Mouse (Mus musculus) heart, postnatal 4 days (tissue): Measurements from ENCODE around the gene Olfr353. TPM values are rescaled to one million over a fixed set of nuclear protein-coding genes. Genes with fewer than 3 reads are reported as not detected.

Experiments used
- DNase-seq: peaks from one replicate; pipeline ENCODE4 v3.0.0; 2021
- total RNA-seq, 2 experiments: library from RNA; stranded (reverse); gene quantifications; 2 replicates each; pipeline ENCODE4 v1.2.3; 2021

Olfr353 gene
- total RNA-seq, result not detected

DNA sequence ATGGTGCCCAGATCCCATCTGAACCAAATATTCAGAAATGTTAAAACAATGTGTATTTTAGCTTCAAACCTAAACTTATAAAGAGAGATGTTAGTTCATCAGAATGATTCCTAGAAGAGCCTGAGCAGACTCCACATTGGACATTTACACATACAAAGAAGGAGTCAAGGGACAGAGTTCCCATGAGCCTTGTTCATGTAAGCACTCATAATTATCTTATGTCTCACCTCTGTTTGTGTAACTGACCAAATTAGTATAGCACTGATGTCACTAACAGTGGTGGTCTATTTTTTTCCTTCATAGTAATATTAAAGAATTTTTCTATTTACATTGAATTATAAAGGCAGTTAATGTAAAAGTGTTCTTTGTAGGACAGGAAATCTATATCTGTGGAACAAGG lies at the start of gene Olfr353:
Gene Olfr353, minus strand, starts transcription at position 101 of the 400 bp plus-strand sequence.
- no peak for DNase-seq

DNA sequence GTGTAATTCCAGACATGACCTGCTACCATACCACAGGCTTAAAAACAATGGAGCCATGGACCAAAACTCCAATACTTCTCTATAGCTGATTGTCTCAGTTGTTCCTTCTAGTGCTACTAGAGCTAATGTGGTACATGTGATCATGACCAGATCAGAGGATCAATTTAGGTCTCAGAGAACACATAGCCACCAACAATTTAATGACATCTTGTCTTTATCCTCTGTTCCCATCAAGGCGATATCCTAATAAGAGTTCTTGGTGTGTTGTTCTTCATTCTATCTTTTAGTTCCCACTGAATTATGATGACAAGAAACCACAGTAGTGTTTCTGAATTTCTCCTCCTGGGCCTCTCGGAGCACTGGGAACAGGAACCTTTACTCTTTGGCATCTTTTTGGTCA lies 44.1 kb upstream of the Olfr353 start, which contains the start of gene Olfr356:
Gene Olfr356, plus strand, starts transcription at position 301 of the 400 bp plus-strand sequence.
- no peak for DNase-seq

DNA sequence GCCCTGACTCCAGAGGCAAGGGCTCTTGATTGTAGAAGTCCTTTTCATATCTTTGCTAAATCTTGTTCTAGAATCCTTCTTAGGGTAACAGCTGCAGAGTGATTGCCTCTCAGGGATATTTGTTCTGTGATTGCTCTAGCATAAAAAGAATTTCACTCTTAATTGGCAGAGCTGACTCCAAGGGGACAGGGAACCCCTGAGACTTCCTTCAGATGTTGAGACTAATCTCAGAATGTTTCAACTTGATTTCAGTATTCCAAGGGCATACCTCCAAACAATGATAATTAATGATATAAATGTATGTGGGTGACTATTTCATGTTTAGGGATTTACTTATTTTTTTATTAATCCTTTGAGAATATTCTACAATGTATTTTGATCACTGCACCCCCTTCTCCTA lies 36.1 kb upstream of the Olfr353 start, which contains the start of gene Olfr355:
Gene Olfr355, minus strand, starts transcription at position 101 of the 400 bp plus-strand sequence.
- no peak for DNase-seq

DNA sequence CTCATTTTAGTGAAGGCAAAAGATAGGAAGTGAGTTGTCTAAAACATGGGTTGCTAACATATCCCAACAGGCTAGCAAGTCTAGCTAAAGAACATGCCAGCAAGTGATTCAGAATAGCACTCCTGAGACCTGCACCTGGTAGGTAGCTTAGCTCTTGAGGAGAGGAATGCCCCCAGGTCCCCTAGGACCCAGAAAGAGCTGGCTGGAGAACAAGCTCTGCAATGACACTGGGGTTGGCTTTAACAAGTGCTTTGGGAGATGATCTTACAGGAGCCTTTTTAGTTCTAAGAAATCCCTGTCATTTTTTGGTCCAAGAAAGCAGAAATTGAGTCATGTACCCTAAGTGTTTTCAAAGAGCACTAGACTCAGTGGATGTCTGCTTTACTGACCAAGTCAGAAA lies 12.6 kb upstream of the Olfr353 start, which contains the start of gene Olfr354:
Gene Olfr354, plus strand, starts transcription at position 301 of the 400 bp plus-strand sequence.
- no peak for DNase-seq

DNA sequence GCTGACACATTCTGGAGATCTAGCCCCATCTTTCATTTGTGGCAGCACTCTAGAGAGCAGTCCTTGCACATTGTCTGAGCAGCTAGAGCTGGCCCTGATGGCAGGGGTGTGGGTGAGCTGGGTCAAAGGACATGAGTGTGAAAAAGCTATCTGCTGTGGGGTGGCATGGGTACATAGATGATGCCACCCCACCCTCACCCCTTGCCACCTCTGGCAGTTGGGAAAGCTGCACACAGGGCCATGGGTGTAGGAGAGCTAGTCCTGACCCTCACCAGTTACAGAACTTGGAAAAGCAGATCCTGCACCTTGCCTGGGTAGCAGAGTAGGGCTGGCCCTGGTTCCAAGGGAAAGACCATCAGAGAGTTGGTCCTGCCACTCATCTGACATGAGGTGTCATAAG lies 4.4 kb upstream of the Olfr353 start:
- DNase-seq, result no peak

DNA sequence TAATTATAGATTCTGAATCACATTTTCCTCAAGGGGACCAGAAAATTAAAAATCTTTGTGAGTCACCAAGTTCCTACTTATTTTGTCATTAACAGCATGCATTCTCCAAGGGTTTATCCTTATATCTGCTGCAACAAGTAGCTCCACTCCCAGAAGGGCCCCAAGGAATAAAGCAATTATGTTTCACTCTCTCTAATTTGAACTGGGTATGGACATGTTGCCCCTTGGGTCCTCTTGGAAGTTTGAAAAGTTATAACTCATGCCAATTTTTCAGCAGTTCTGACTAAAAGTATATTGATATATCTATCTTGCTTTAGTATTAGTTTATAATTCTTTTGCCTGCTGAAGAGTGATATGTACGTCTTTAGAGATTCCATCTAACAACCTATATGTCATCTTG lies 24.6 kb downstream of the Olfr353 start, which contains the start of gene Olfr352:
Gene Olfr352, plus strand, starts transcription at position 301 of the 400 bp plus-strand sequence.
- DNase-seq, result no peak

DNA sequence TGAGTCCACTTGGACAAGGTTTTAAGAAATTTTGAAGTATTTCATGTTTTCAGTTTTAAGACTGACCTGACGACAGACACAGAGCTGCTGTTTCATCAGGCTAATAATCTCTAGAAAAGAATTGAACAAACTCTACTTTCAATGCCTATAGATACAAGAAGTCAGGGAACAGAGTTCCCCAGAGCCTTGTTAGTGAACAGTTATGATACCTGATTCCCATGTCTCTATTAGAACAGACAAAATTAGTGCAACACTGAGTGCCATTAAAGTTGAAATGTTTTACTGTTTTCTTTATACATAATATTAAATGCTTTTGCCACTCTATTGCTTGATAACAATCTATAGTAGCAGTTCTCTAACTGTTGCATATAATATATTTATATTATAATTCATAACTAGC lies 30.2 kb downstream of the Olfr353 start, which contains the start of gene Olfr351:
Gene Olfr351, minus strand, starts transcription at position 101 of the 400 bp plus-strand sequence.
- DNase-seq, result no peak

DNA sequence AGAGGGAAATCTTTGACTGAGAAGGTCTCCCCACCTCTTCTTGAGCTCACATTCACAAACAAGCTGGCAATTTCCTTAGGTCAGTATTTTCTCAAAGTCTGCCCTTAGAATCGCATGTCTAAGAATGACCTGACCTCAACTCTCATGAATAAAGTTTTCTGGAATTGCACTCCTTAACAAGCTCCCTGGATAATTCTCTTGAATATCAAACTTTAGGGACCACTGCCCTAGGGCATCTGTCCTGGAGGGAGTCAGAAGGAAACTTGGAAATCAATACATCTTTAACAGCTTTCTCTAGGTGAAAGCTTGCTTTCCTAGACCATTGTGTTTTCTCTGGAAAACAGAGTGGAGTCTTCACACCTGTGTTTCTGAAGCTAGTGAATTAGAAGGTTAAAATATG lies 46.7 kb downstream of the Olfr353 start, which contains the start of gene Olfr350:
Gene Olfr350, plus strand, starts transcription at position 301 of the 400 bp plus-strand sequence.
- DNase-seq, result no peak

Other genes with a start within 250 kb of the Olfr353 start
- gene Olfr346, start 207.1 kb downstream of the Olfr353 start, total RNA-seq, result not detected
- gene Olfr347, start 161.0 kb downstream of the Olfr353 start, total RNA-seq, result not detected
- not detected for gene Olfr348, start 108.7 kb downstream of the Olfr353 start, total RNA-seq
- not detected for gene Olfr50, start 102.4 kb downstream of the Olfr353 start, total RNA-seq
- not detected for gene Olfr3, start 75.9 kb downstream of the Olfr353 start, total RNA-seq
- gene Olfr350, start 46.6 kb downstream of the Olfr353 start, total RNA-seq, result not detected
- gene Olfr351, start 30.3 kb downstream of the Olfr353 start, total RNA-seq, result not detected
- gene Olfr352, start 24.5 kb downstream of the Olfr353 start, total RNA-seq, result not detected
- gene Olfr354, start 12.7 kb upstream of the Olfr353 start, total RNA-seq, result not detected
- not detected for gene Olfr355, start 36.0 kb upstream of the Olfr353 start, total RNA-seq
- not detected for gene Olfr356, start 44.2 kb upstream of the Olfr353 start, total RNA-seq
- gene Olfr357, start 100.9 kb upstream of the Olfr353 start, total RNA-seq, result not detected
- gene Olfr358, start 116.4 kb upstream of the Olfr353 start, total RNA-seq, result not detected
- not detected for gene Olfr360, start 172.8 kb upstream of the Olfr353 start, total RNA-seq
- gene Olfr361, start 196.4 kb upstream of the Olfr353 start, total RNA-seq, result not detected
- gene Olfr362, start 225.0 kb upstream of the Olfr353 start, total RNA-seq, result not detected
- gene Olfr364-ps1, start 246.4 kb upstream of the Olfr353 start, total RNA-seq, result not detected